Mouse (Mus musculus) forebrain, postnatal 0 days (tissue): ENCODE measurements around the gene Iqcn. TPM values are rescaled to one million over a fixed set of nuclear protein-coding genes. Genes with fewer than 3 reads are reported as not detected.

ENCODE experiments used
- ATAC-seq: fragments of 200-750 bp; cut with Nextera tagmentation; 2 replicates; pipeline ENCODE4 v1.8.0; 2017; ENCODE audit warnings: mild to moderate bottlenecking, moderate library complexity
- DNase-seq: peaks from one replicate; pipeline ENCODE4 v3.0.0-alpha.2; 2015
- H3K27ac ChIP-seq: fragments of 300-500 bp; sonication (generic); 2 replicates; pipeline ENCODE4 v1.5.1; 2014; ENCODE audit warnings: low read depth, mild to moderate bottlenecking, antibody characterized with exemption, low read length, moderate library complexity, mixed read lengths
- H3K27me3 ChIP-seq: fragments of 300-500 bp; sonication (generic); 2 replicates; pipeline ENCODE4 v1.6.1; 2014; ENCODE audit warnings: mild to moderate bottlenecking, low read length, mixed read lengths; ENCODE audit not compliant: insufficient read depth
- H3K36me3 ChIP-seq: fragments of 300-500 bp; sonication (generic); 2 replicates; pipeline ENCODE4 v1.6.1; 2014; ENCODE audit warnings: mild to moderate bottlenecking, moderate library complexity; ENCODE audit not compliant: insufficient read depth
- H3K4me1 ChIP-seq: fragments of 300-500 bp; sonication (generic); 2 replicates; pipeline ENCODE4 v1.6.1; 2014; ENCODE audit warnings: antibody characterized with exemption; ENCODE audit not compliant: insufficient read depth
- H3K4me2 ChIP-seq: fragments of 300-500 bp; sonication (generic); 2 replicates; pipeline ENCODE4 v1.6.1; 2014; ENCODE audit warnings: low read depth, mild to moderate bottlenecking, moderate library complexity
- H3K4me3 ChIP-seq: fragments of 300-500 bp; sonication (generic); 2 replicates; pipeline ENCODE4 v1.5.1; 2014; ENCODE audit warnings: low read depth, low read length, mixed read lengths
- H3K9ac ChIP-seq: fragments of 300-500 bp; sonication (generic); 2 replicates; pipeline ENCODE4 v1.6.1; 2014; ENCODE audit warnings: mild to moderate bottlenecking
- H3K9me3 ChIP-seq: fragments of 300-500 bp; sonication (generic); 2 replicates; pipeline ENCODE4 v1.6.1; 2016; ENCODE audit warnings: low read length
- CTCF ChIP-seq: sonication (generic); IDR thresholded peaks from 2 replicates; pipeline ENCODE4 v1.5.1; 2016; ENCODE audit warnings: antibody characterized with exemption, control low read depth, low read depth
- WGBS: fragments of 180-500 bp; shearing (Covaris S2); extraction: QIAGEN DNeasy Blood & Tissue Kit; methylation state at CpG from one replicate; pipeline ENCODE4 v1.1.7; 2014; 5-methylcytosine and 5-hydroxymethylcytosine counted together
- polyA plus RNA-seq: library from polyadenylated mRNA; unstranded; fragments of >200 nt; fragmentation: Nextera tagmentation; extraction: Ambion mirVana; gene quantifications from 2 replicates; pipeline ENCODE4 v1.2.1, GENCODE M21; 2015
- total RNA-seq: library from RNA; depleted of rRNA; stranded (reverse); fragments of >200 nt; gene quantifications from 2 replicates; pipeline ENCODE4 v1.2.3, GENCODE M21; 2014; rRNA removed

Iqcn gene
- total and polyA plus RNA-seq, 2 experiments from 2014 or later, result 0.08 to 0.33 TPM

- 0 out of 2 replicates have a peak, but pooled peaks have one; percentile 4 for ATAC-seq
- 12% methylated on average over 21 of the region's 21 CpGs for WGBS
- peaks cover 47% of the 10 kb centered on the region for H3K36me3 ChIP-seq
- no peak overlapping the region for H3K27ac ChIP-seq
- no peaks in the 10 kb centered on the region for H3K9me3 ChIP-seq
- no peak for DNase-seq
- TF ChIP-seq CTCF, result no peak
- peak overlapping the region; percentile 31; the same call in 1 of the 2 replicates for H3K9ac ChIP-seq
- H3K4me2 ChIP-seq, result peak overlapping the region; percentile 46
- H3K4me3 ChIP-seq, result peak overlapping the region; percentile 13; the same call in 1 of the 2 replicates
- H3K4me1 ChIP-seq, result 0 out of 2 replicates have a peak, but pooled peaks cover 5% of the 10 kb centered on the region
- H3K27me3 ChIP-seq, result no peaks in the 10 kb centered on the region; the same call in 1 of the 2 replicates
These were observed 63.5 kb downstream of the Iqcn start for GRCm38 (mm10) chr8:70766571-70767440.

Other genes with a start within 250 kb of the Iqcn start
- gene Klhl26, start 226.5 kb upstream of the Iqcn start, total RNA-seq, result 29.9 and 34.8 TPM in 2 replicates
- gene Klhl26, start 226.5 kb upstream of the Iqcn start, polyA plus RNA-seq, result 30.8 and 35.3 TPM in 2 replicates
- 96.0 and 115 TPM in 2 replicates for gene Tmem59l, start 216.1 kb upstream of the Iqcn start, total RNA-seq
- gene Tmem59l, start 216.1 kb upstream of the Iqcn start, polyA plus RNA-seq, result 147 and 150 TPM in 2 replicates
- gene Crlf1, start 210.3 kb upstream of the Iqcn start, total RNA-seq, result 6.5 and 20.9 TPM in 2 replicates
- 24.6 and 34.5 TPM in 2 replicates for gene Crlf1, start 210.3 kb upstream of the Iqcn start, polyA plus RNA-seq
- gene Rex1bd, start 196.7 kb upstream of the Iqcn start, total RNA-seq, result 130 and 148 TPM in 2 replicates
- gene Rex1bd, start 196.7 kb upstream of the Iqcn start, polyA plus RNA-seq, result 200 and 247 TPM in 2 replicates
- 459 and 595 TPM in 2 replicates for gene Uba52, start 192.7 kb upstream of the Iqcn start, total RNA-seq
- gene Uba52, start 192.7 kb upstream of the Iqcn start, polyA plus RNA-seq, result 808 and 1,035 TPM in 2 replicates
- 559 and 592 TPM in 2 replicates for gene Fkbp8, start 175.7 kb upstream of the Iqcn start, total RNA-seq
- 385 and 426 TPM in 2 replicates for gene Fkbp8, start 175.7 kb upstream of the Iqcn start, polyA plus RNA-seq
- gene Kxd1, start 175.5 kb upstream of the Iqcn start, total RNA-seq, result 39.1 and 43.5 TPM in 2 replicates
- 51.6 and 51.9 TPM in 2 replicates for gene Kxd1, start 175.5 kb upstream of the Iqcn start, polyA plus RNA-seq
- 16.2 and 18.4 TPM in 2 replicates for gene Ell, start 164.0 kb upstream of the Iqcn start, total RNA-seq
- gene Ell, start 164.0 kb upstream of the Iqcn start, polyA plus RNA-seq, result 9.7 and 11.0 TPM in 2 replicates
- 127 and 136 TPM in 2 replicates for gene Isyna1, start 109.1 kb upstream of the Iqcn start, total RNA-seq
- gene Isyna1, start 109.1 kb upstream of the Iqcn start, polyA plus RNA-seq, result 93.3 and 106 TPM in 2 replicates
- 197 and 249 TPM in 2 replicates for gene Ssbp4, start 94.6 kb upstream of the Iqcn start, total RNA-seq
- gene Ssbp4, start 94.6 kb upstream of the Iqcn start, polyA plus RNA-seq, result 204 and 221 TPM in 2 replicates
- 1.4 and 2.8 TPM in 2 replicates for gene Lrrc25, start 87.3 kb upstream of the Iqcn start, total RNA-seq
- 1.2 TPM in 2 replicates for gene Lrrc25, start 87.3 kb upstream of the Iqcn start, polyA plus RNA-seq
- 0.90 TPM in 1 of 2 replicates, not detected in the other for gene Gdf15, start 71.0 kb upstream of the Iqcn start, total RNA-seq
- gene Gdf15, start 71.0 kb upstream of the Iqcn start, polyA plus RNA-seq, result 0.18 and 0.26 TPM in 2 replicates
- gene Pgpep1, start 43.1 kb upstream of the Iqcn start, total RNA-seq, result 22.1 and 23.8 TPM in 2 replicates
- gene Pgpep1, start 43.1 kb upstream of the Iqcn start, polyA plus RNA-seq, result 22.1 and 26.1 TPM in 2 replicates
- gene Lsm4, start 30.2 kb upstream of the Iqcn start, total RNA-seq, result 93.7 and 140 TPM in 2 replicates
- gene Lsm4, start 30.2 kb upstream of the Iqcn start, polyA plus RNA-seq, result 177 and 231 TPM in 2 replicates
- 333 and 392 TPM in 2 replicates for gene Jund, start 4.5 kb upstream of the Iqcn start, total RNA-seq
- gene Jund, start 4.5 kb upstream of the Iqcn start, polyA plus RNA-seq, result 108 and 114 TPM in 2 replicates
- not detected in 2 replicates for gene Gm3336, start 15.1 kb downstream of the Iqcn start, total RNA-seq
- gene Gm3336, start 15.1 kb downstream of the Iqcn start, polyA plus RNA-seq, result not detected in 2 replicates
- 0.48 and 0.62 TPM in 2 replicates for gene Pde4c, start 20.3 kb downstream of the Iqcn start, total RNA-seq
- gene Pde4c, start 20.3 kb downstream of the Iqcn start, polyA plus RNA-seq, result 0.10 and 0.23 TPM in 2 replicates
- gene Rab3a, start 51.2 kb downstream of the Iqcn start, total RNA-seq, result 450 and 499 TPM in 2 replicates
- gene Rab3a, start 51.2 kb downstream of the Iqcn start, polyA plus RNA-seq, result 632 and 673 TPM in 2 replicates
- gene Mpv17l2, start 57.5 kb downstream of the Iqcn start, total RNA-seq, result 33.7 and 39.9 TPM in 2 replicates
- gene Mpv17l2, start 57.5 kb downstream of the Iqcn start, polyA plus RNA-seq, result 60.4 and 61.9 TPM in 2 replicates
- 160 and 170 TPM in 2 replicates for gene Pik3r2, start 73.3 kb downstream of the Iqcn start, total RNA-seq
- 147 and 153 TPM in 2 replicates for gene Pik3r2, start 73.3 kb downstream of the Iqcn start, polyA plus RNA-seq
- gene Mast3, start 101.6 kb downstream of the Iqcn start, total RNA-seq, result 26.2 and 60.0 TPM in 2 replicates
- 20.3 and 25.2 TPM in 2 replicates for gene Mast3, start 101.6 kb downstream of the Iqcn start, polyA plus RNA-seq
- gene Il12rb1, start 105.0 kb downstream of the Iqcn start, total RNA-seq, result 0.05 TPM in 1 of 2 replicates, not detected in the other
- not detected in 2 replicates for gene Il12rb1, start 105.0 kb downstream of the Iqcn start, polyA plus RNA-seq
- 15.4 and 25.9 TPM in 2 replicates for gene Arrdc2, start 136.3 kb downstream of the Iqcn start, total RNA-seq
- 5.6 and 7.1 TPM in 2 replicates for gene Arrdc2, start 136.3 kb downstream of the Iqcn start, polyA plus RNA-seq
- 20.5 and 31.5 TPM in 2 replicates for gene Kcnn1, start 159.8 kb downstream of the Iqcn start, total RNA-seq
- gene Kcnn1, start 159.8 kb downstream of the Iqcn start, polyA plus RNA-seq, result 9.4 and 9.8 TPM in 2 replicates
- 34.7 and 59.9 TPM in 2 replicates for gene Ccdc124, start 170.5 kb downstream of the Iqcn start, total RNA-seq
- gene Ccdc124, start 170.5 kb downstream of the Iqcn start, polyA plus RNA-seq, result 161 and 175 TPM in 2 replicates
- gene Slc5a5, start 189.3 kb downstream of the Iqcn start, total RNA-seq, result 1.5 and 2.2 TPM in 2 replicates
- gene Slc5a5, start 189.3 kb downstream of the Iqcn start, polyA plus RNA-seq, result 2.4 and 3.6 TPM in 2 replicates
- gene Rpl18a, start 194.0 kb downstream of the Iqcn start, total RNA-seq, result 1,945 and 2,194 TPM in 2 replicates
- gene Rpl18a, start 194.0 kb downstream of the Iqcn start, polyA plus RNA-seq, result 2,793 and 3,853 TPM in 2 replicates
- gene Map1s, start 202.5 kb downstream of the Iqcn start, total RNA-seq, result 57.2 and 68.1 TPM in 2 replicates
- 52.7 and 63.9 TPM in 2 replicates for gene Map1s, start 202.5 kb downstream of the Iqcn start, polyA plus RNA-seq